Mouse (Mus musculus) heart, embryonic 15.5 days (tissue): Measurements from ENCODE around the gene 2010111I01Rik. TPM values are rescaled to one million over a fixed set of nuclear protein-coding genes. Genes with fewer than 3 reads are reported as not detected.

Source experiments
- ATAC-seq: fragments of 200-750 bp; cut with Nextera tagmentation; replicated peaks from 2 replicates; pipeline ENCODE4 v1.8.0; 2017; ENCODE audit warnings: low read depth, moderate TSS enrichment; ENCODE audit not compliant: insufficient number of reproducible peaks, insufficient read depth, low FRiP score
- H3K27ac ChIP-seq: fragments of 300-500 bp; sonication (generic); 2 replicates; pipeline ENCODE4 v1.5.1; 2015; ENCODE audit warnings: mild to moderate bottlenecking, inconsistent platforms
- H3K27me3 ChIP-seq: fragments of 300-500 bp; sonication (generic); 2 replicates; pipeline ENCODE4 v1.6.1; 2015; ENCODE audit warnings: inconsistent platforms
- H3K36me3 ChIP-seq: fragments of 300-500 bp; sonication (generic); 2 replicates; pipeline ENCODE4 v1.6.1; 2015; ENCODE audit warnings: mild to moderate bottlenecking, inconsistent platforms
- H3K4me1 ChIP-seq: fragments of 300-500 bp; sonication (generic); replicated peaks from 2 replicates; pipeline ENCODE4 v1.6.1; 2015; ENCODE audit warnings: inconsistent platforms
- H3K4me2 ChIP-seq: fragments of 300-500 bp; sonication (generic); 2 replicates; pipeline ENCODE4 v1.6.1; 2015; ENCODE audit warnings: inconsistent platforms, mild to moderate bottlenecking, moderate library complexity
- H3K4me3 ChIP-seq: fragments of 300-500 bp; sonication (generic); 2 replicates; pipeline ENCODE4 v1.5.1; 2015; ENCODE audit warnings: mild to moderate bottlenecking, inconsistent platforms
- H3K9ac ChIP-seq: fragments of 300-500 bp; sonication (generic); 2 replicates; pipeline ENCODE4 v1.6.1; 2015; ENCODE audit warnings: mild to moderate bottlenecking, inconsistent platforms
- H3K9me3 ChIP-seq: fragments of 300-500 bp; sonication (generic); replicated peaks from 2 replicates; pipeline ENCODE4 v1.6.1; 2016; ENCODE audit warnings: inconsistent platforms
- WGBS: fragments of 180-500 bp; shearing (Covaris S2); methylation state at CpG from one replicate; pipeline ENCODE4 v1.1.7; 2015; ENCODE audit warnings: mixed read lengths; 5-methylcytosine and 5-hydroxymethylcytosine counted together
- polyA plus RNA-seq: library from polyadenylated mRNA; unstranded; fragments of >200 nt; fragmentation: Nextera tagmentation; extraction: Ambion mirVana; gene quantifications from 2 replicates; pipeline ENCODE4 v1.2.1, GENCODE M21; 2015

Gene 2010111I01Rik
- polyA plus RNA-seq, 1 experiment from 2014 or later, result 59.9 TPM

DNA sequence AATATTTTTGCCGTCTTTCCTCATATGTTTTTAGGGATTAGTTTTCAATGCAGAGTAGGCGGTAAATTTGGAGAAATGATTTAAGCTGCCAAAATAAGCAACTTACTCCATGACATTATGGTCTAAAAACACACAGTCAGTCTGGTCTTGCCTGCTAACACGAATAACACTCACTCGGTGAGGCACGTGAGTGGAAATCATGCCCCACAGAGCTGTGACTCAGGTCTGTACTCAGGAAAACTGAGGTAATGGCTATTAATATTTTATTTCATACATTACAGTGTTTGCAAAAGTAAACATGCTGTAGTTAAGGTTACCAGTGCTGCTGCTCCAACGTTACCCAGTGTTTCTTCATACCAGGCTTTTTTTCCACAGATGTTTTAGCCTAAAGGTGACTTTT is 176.1 kb downstream of the 2010111I01Rik start:
- no peaks in the 10 kb centered on the region for H3K36me3 ChIP-seq
- no peaks in the 10 kb centered on the region for H3K9me3 ChIP-seq
- no peaks in the 10 kb centered on the region for H3K27me3 ChIP-seq
- H3K4me3 ChIP-seq, result no peak overlapping the region
- H3K27ac ChIP-seq, result 0 out of 2 replicates have a peak overlapping the region, but pooled peaks have one; percentile 12
- no peak overlapping the region for H3K4me2 ChIP-seq
- 59% methylated on average over 6 of the region's 6 CpGs for WGBS
- ATAC-seq, result no peak
- no peak overlapping the region for H3K9ac ChIP-seq
- peaks cover 3% of the 10 kb centered on the region; the same call in 1 of the 2 replicates for H3K4me1 ChIP-seq

DNA sequence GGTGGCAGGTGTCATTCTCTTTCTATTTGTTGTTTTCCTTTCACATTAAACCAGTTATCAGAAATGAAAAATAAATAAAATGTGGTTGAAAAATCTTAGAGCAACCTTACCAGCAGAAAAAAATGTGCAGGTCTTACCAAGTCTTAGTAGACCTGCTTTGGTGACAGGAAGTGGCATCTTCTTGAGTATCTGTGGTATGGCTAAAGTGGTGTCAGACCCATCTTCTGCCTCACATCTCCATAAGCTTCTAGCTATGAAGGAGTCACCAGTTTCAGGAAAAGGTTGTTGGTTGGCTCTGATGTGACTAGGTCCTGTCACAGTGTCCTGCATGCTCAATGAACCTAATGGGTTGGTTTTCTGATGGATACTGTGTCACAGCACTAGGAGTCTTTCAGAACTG is 176.6 kb downstream of the 2010111I01Rik start:
- Histone ChIP-seq H3K27ac (0 out of 2 replicates have a peak overlapping the region, but pooled peaks have one; percentile 12), H3K9me3 (no peaks in the 10 kb centered on the region), H3K4me2 (no peak overlapping the region), H3K27me3 (no peaks in the 10 kb centered on the region), H3K9ac (no peak overlapping the region), H3K4me3 (no peak overlapping the region), H3K36me3 (no peaks in the 10 kb centered on the region), H3K4me1 (peaks cover 3% of the 10 kb centered on the region; the same call in 1 of the 2 replicates)
- ATAC-seq, result no peak

DNA sequence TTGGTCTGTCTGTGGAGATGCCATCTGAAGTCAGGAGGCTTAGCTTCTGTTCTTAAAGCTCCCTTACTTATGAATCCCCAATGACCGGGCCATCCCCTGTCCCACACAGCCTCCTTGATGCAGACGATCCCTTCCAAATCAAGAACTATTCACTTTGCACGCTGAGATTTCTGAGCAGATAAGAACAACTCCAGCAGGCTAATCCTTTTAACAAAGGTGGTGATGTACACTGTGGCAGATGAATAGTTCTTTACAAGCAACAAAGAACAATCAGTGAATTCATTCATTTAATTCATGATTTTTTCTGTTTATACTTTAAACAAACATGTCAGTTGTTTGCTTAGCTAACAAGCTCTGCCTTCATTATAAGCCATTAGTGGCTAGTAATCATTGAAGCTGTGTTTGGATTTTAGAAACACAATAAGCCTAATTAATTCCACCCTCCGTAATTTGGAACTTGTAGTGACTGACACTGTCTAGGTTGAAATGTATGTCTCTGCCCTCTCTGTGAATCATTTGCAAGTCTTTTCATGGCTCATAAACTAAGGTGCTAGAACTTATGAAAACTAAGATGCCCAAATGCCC is 182.0 kb downstream of the 2010111I01Rik start:
- H3K27me3 ChIP-seq, result no peaks in the 10 kb centered on the region
- H3K4me1 ChIP-seq, result peaks cover 7% of the 10 kb centered on the region

DNA sequence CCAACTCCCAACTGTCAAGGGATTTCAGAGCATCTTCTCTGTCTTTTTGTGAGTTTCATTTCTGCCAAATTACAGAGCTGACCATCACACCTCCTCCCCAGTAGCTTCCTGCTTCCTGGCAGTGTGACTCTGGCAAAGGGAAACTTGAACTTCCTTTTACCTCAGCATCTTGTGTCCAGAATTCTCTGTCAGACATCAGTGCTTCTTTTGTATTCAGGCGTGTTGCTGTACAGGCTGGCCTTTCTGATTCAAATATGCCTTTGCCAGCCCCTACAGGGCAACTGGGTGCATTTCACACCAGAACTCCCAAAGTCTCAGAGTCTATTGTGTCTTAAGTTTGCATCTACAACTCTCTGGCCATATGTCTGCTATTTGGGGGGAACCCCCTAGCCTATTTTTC is 183.5 kb downstream of the 2010111I01Rik start:
- WGBS, result 50% methylated on average over 1 of the region's 1 CpGs
- Histone ChIP-seq H3K27me3 (no peaks in the 10 kb centered on the region), H3K4me2 (no peak overlapping the region), H3K27ac (no peak overlapping the region), H3K4me1 (peaks cover 7% of the 10 kb centered on the region), H3K4me3 (no peak overlapping the region), H3K36me3 (no peaks in the 10 kb centered on the region), H3K9me3 (no peaks in the 10 kb centered on the region), H3K9ac (no peak overlapping the region)
- no peak for ATAC-seq

More for the DNA sequence above, 182.0 kb downstream of the 2010111I01Rik start:
- Histone ChIP-seq H3K9me3 (no peaks in the 10 kb centered on the region), H3K4me3 (no peak overlapping the region), H3K36me3 (no peaks in the 10 kb centered on the region), H3K4me2 (no peak overlapping the region), H3K27ac (no peak overlapping the region), H3K9ac (no peak overlapping the region)
- no peak for ATAC-seq
- 70% methylated on average over 4 of the region's 4 CpGs for WGBS

DNA sequence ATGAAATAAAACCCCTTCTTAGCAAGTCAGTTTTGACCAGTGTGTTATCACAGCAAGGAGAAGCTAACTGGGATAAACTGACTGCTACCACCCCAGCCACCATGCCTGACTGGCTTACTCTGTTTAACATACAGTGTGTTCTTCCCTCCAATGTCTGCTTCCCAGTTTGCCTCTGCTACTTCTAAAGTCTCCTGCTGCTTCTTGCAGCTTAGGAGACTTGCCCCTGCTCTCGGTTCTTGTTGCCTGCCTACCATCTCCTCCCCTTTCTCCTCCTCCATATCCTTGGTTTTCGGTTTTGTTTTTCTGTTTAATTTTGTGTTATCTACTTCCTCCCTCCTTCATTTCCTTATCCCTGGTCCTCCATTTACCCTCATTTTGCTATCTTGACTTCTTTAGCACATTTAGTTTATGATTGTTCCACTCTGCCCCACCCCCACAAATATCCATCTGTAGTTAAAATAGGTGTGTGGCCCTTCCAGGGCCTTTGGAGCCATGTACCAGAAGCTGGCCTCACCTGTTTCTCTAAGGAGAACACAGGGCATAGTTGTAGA is 185.9 kb downstream of the 2010111I01Rik start:
- Histone ChIP-seq H3K27ac (peak overlapping the region; percentile 50), H3K4me1 (peaks cover 12% of the 10 kb centered on the region), H3K4me3 (no peak overlapping the region), H3K36me3 (no peaks in the 10 kb centered on the region), H3K9me3 (no peaks in the 10 kb centered on the region), H3K4me2 (no peak overlapping the region), H3K27me3 (no peaks in the 10 kb centered on the region), H3K9ac (no peak overlapping the region)
- ATAC-seq, result 0 out of 2 replicates have a peak, but pooled peaks have one; percentile 12
- 49% methylated on average over 2 of the region's 2 CpGs for WGBS

DNA sequence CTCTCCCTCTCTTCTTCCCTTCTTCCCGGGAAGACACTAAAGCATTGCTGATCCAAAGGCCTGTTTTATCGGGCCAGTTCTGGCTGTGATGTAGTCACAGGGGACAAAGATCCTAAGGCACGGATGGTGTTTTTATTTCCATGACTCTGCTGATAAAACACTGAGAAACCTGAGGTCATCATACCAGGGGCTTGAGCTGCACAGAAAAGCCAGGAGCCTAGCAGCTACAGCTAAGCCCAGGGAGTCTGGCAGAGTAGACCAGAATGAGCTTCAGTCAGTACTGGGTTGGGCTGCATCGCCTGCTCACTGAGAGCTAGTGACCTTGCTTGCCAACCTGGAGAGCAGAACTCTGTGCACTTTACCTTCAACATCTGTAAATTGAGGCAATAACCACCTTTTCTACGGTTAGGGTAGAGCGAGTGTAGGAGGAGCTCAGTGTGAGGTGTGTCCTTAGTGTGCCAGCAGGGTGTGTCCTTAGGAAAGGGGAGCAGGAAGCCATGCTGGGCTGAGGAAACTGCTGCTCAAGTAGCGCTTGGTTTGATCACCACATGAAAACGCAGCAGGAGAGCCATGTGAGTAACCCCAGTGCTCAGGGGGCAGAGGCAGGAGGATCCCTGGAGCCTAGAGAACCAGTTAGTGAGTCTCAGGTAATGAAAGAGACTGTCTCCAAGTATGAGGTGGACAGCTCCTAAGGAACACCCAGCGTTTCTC is 186.5 kb downstream of the 2010111I01Rik start:
- peaks cover 12% of the 10 kb centered on the region for H3K4me1 ChIP-seq
- ATAC-seq, result peak; percentile 68
- no peak overlapping the region for H3K9ac ChIP-seq
- peak overlapping the region; percentile 50 for H3K27ac ChIP-seq
- no peaks in the 10 kb centered on the region for H3K36me3 ChIP-seq
- H3K27me3 ChIP-seq, result no peaks in the 10 kb centered on the region
- no peak overlapping the region for H3K4me2 ChIP-seq
- 60% methylated on average over 9 of the region's 9 CpGs for WGBS
- no peaks in the 10 kb centered on the region for H3K9me3 ChIP-seq
- no peak overlapping the region for H3K4me3 ChIP-seq

DNA sequence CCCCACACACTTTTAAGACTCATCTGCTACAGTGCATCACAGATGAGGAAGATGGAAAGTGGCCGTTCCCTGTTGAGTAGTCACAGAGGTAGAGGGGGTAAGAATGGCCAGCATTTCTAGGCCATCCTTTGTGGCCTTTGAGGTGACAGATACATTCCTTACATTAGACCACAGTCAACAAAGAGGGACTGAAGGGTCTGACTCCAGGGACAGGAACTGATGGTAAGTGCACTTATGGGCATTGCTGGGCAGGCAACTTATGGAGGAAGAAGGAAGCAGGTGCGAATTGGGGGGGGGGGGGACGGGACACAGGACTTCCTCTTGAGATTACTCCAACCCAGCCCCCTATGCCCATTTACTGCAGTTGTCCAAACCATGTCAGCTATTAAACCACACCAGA is 187.8 kb downstream of the 2010111I01Rik start:
- no peaks in the 10 kb centered on the region for H3K36me3 ChIP-seq
- no peaks in the 10 kb centered on the region for H3K27me3 ChIP-seq
- ATAC-seq, result no peak
- H3K4me3 ChIP-seq, result no peak overlapping the region
- H3K4me1 ChIP-seq, result peaks cover 12% of the 10 kb centered on the region
- no peak overlapping the region for H3K27ac ChIP-seq
- no peaks in the 10 kb centered on the region for H3K9me3 ChIP-seq
- WGBS, result 75% methylated on average over 3 of the region's 3 CpGs
- no peak overlapping the region for H3K9ac ChIP-seq
- H3K4me2 ChIP-seq, result no peak overlapping the region

DNA sequence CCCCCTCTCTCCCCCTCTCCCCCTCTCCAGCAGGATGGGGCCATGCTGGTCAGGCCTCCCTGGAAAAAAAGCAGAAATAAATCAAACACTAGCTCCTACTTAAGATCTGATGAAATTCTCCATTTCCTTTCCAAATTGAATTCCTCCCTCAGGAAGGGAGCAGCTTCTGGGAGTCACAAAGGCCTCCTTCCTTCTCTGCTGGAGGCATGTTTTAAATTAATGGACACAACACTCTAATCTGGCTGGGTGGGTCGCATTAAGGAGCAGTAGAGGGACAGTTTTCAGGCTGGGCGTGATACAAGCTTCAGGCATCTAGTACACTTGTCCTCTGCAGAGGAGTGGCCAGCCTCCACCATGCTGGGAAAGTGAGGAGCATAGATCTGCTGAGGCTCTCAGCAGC is 188.7 kb downstream of the 2010111I01Rik start:
- Histone ChIP-seq H3K4me3 (no peak overlapping the region), H3K27ac (no peak overlapping the region), H3K9me3 (no peaks in the 10 kb centered on the region), H3K9ac (no peak overlapping the region), H3K36me3 (no peaks in the 10 kb centered on the region), H3K27me3 (no peaks in the 10 kb centered on the region), H3K4me1 (peaks cover 12% of the 10 kb centered on the region), H3K4me2 (no peak overlapping the region)
- WGBS, result 51% methylated on average over 2 of the region's 2 CpGs
- peak; percentile 47; the same call in 1 of the 2 replicates for ATAC-seq

DNA sequence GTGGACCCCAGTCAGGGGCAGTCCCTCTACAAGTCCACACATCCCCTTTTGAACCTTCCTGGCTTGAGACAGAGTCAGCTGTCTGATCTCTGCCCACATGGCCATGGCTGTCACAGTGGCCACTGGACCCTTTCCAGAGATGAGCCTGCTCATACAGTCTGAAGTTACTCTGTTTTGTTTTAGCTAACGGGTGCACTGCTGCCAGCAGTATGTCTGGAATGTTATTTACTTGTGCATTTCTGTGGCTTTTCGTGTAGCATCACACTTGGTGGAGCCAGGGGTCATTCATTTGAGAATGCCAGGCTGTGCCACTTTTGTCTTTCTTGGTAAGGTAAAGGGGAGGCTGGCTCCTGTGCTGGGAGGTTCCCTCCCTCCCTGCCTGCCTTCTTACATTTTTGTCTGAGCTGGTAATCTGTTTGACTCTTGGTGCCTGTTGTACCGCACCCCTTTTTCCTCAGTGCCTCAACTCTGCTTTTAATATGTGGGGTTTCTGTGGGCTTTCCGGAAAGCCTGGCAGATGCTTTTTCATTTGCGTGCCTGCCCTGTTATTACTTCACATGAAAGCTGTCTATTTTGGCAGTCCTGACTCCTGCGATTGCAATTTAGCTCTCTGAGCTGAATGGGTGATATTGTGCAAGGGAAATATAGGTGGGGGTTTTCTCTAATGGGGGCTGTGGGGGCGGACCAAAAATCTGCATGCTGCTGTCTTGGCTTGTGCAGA is 190.3 kb downstream of the 2010111I01Rik start:
- Histone ChIP-seq H3K9ac (no peak overlapping the region), H3K36me3 (no peaks in the 10 kb centered on the region), H3K4me1 (peaks cover 12% of the 10 kb centered on the region), H3K4me3 (no peak overlapping the region), H3K27me3 (no peaks in the 10 kb centered on the region), H3K27ac (no peak overlapping the region), H3K4me2 (no peak overlapping the region), H3K9me3 (no peaks in the 10 kb centered on the region)
- ATAC-seq, result no peak
- 51% methylated on average over 7 of the region's 7 CpGs for WGBS

DNA sequence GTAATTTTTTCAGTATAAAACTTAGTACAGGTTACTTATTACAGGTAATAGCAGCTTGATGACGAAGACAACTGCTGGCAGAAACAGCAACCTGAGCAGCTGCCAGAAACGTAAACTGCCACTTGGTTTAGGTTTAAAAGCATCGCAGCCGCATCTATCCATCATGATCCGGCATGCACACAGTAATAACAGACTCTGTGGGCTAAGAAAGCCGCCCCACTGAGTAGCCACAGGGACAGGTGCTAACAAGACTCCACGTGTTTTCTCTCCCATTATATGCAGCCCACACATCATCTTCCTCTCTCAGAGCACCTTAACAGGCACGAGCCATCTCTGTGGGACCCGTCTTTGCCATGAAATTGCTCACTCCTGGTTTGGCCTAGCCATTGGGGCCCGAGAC is 191.6 kb downstream of the 2010111I01Rik start:
- H3K4me3 ChIP-seq, result no peak overlapping the region
- H3K9me3 ChIP-seq, result no peaks in the 10 kb centered on the region
- H3K27me3 ChIP-seq, result no peaks in the 10 kb centered on the region
- peaks cover 7% of the 10 kb centered on the region for H3K4me1 ChIP-seq
- no peaks in the 10 kb centered on the region for H3K36me3 ChIP-seq
- no peak overlapping the region for H3K27ac ChIP-seq
- WGBS, result 86% methylated on average over 10 of the region's 10 CpGs
- no peak overlapping the region for H3K4me2 ChIP-seq
- no peak for ATAC-seq
- no peak overlapping the region for H3K9ac ChIP-seq

DNA sequence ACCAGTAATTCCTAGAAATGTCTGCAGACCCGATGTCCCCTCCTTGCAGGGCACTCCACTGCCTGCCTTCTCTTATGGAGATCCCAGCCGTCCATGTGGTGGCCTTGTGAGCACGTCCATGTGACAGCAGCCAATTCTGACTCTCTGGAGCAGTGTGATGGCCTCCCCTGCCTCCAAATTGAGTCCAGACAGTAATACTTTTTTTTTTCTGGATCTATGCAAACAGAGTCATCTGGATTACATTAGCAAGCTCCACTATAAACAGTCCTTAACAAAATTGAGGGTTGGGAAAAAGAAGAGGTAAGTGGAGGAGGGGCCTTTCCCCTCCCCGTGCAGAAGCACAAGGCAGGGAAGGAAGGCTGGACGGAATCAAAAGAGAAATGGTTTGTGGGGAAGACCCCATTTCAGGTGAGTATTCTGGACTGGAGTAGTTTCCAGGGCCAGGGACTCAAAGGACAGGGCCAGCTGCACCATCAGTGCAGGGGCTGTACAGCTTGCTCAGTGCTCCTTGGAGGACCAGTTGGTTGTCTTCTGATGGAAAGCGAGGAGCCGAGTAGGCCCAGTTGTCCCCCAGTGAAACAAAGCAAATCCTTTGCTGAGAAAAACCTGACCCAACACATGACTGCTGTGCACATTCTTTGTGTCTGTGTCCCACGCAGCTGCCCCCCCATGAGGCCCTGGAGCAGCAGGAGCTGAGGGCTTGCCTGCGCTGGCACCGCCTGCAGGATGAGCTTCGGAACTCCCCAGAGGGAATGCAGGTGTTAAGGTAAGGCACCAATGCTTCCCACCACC is 205.8 kb downstream of the 2010111I01Rik start:
- Histone ChIP-seq H3K36me3 (no peaks in the 10 kb centered on the region; the same call in 1 of the 2 replicates), H3K4me3 (no peak overlapping the region), H3K9me3 (no peaks in the 10 kb centered on the region), H3K27me3 (no peaks in the 10 kb centered on the region), H3K27ac (no peak overlapping the region), H3K4me2 (no peak overlapping the region), H3K4me1 (peaks cover 10% of the 10 kb centered on the region), H3K9ac (no peak overlapping the region)
- WGBS, result 71% methylated on average over 11 of the region's 11 CpGs
- ATAC-seq, result no peak
